Mouse (Mus musculus) kidney, postnatal 36 days (tissue): ENCODE measurements around the gene Fam160a2.
"Not testable (repeated sequence)": the region's sequence is repeated elsewhere in the genome, so short reads cannot be mapped to it uniquely, and the experiment has no call there.

Experiments
- DNase-seq, 2 experiments: peaks; one replicate each; pipeline ENCODE4 v3.0.0; 2021 to 2022; ENCODE audit warnings: mixed read lengths in 2 of 2

Fam160a2 gene

GRCm38 (mm10) chr7:105390236-105390635 is 9.6 kb downstream of the Fam160a2 start:
- no peak for DNase-seq

GRCm38 (mm10) chr7:105387696-105388095 is 12.2 kb downstream of the Fam160a2 start:
- DNase-seq: no peak

GRCm38 (mm10) chr7:105380329-105380728 is 19.5 kb downstream of the Fam160a2 start:
- no peak for DNase-seq

- DNase-seq: no peak
Observed at GRCm38 (mm10) chr7:105374866-105375265, 25.0 kb downstream of the Fam160a2 start, which contains the start of gene Gm5901. Gene Gm5901, plus strand, starts transcription at chr7:105375038.

GRCm38 (mm10) chr7:105373976-105374375 is 25.9 kb downstream of the Fam160a2 start:
- DNase-seq: no peak

GRCm38 (mm10) chr7:105373509-105373908 is 26.3 kb downstream of the Fam160a2 start:
- DNase-seq: no peak

- no peak for DNase-seq
Observed at GRCm38 (mm10) chr7:105372912-105373311, 26.9 kb downstream of the Fam160a2 start.

- no peak for DNase-seq
Observed at GRCm38 (mm10) chr7:105368521-105368920, 31.3 kb downstream of the Fam160a2 start.

- DNase-seq: no peak
Observed at GRCm38 (mm10) chr7:105367930-105368329, 31.9 kb downstream of the Fam160a2 start, which contains the start of gene Olfr692. Gene Olfr692, plus strand, starts transcription at chr7:105368230.

- no peak for DNase-seq
Observed at GRCm38 (mm10) chr7:105367268-105367667, 32.6 kb downstream of the Fam160a2 start.

- DNase-seq: no peak
Observed at GRCm38 (mm10) chr7:105361713-105362112, 38.1 kb downstream of the Fam160a2 start.

GRCm38 (mm10) chr7:105356487-105356886 is 43.4 kb downstream of the Fam160a2 start:
- not testable (repeated sequence) for DNase-seq

- not testable (repeated sequence) for DNase-seq
Observed at GRCm38 (mm10) chr7:105356064-105356463, 43.8 kb downstream of the Fam160a2 start.

- DNase-seq: no peak
Observed at GRCm38 (mm10) chr7:105342752-105343151, 57.1 kb downstream of the Fam160a2 start.

GRCm38 (mm10) chr7:105342170-105342569 is 57.7 kb downstream of the Fam160a2 start, which contains the start of gene Olfr691:
Gene Olfr691, minus strand, starts transcription at chr7:105342270.
- DNase-seq: no peak

GRCm38 (mm10) chr7:105334004-105334403 is 65.8 kb downstream of the Fam160a2 start, which contains the start of gene Olfr690:
Gene Olfr690, minus strand, starts transcription at chr7:105334104.
- DNase-seq: no peak

- no peak for DNase-seq
Observed at GRCm38 (mm10) chr7:105325302-105325701, 74.6 kb downstream of the Fam160a2 start.
